Mouse (Mus musculus): ENCODE measurements around the gene Tns3. TPM values are rescaled to one million over a fixed set of nuclear protein-coding genes. Genes with fewer than 3 reads are reported as not detected.

The Tns3 gene
- polyA plus RNA-seq, 1 experiment = not detected

DNA sequence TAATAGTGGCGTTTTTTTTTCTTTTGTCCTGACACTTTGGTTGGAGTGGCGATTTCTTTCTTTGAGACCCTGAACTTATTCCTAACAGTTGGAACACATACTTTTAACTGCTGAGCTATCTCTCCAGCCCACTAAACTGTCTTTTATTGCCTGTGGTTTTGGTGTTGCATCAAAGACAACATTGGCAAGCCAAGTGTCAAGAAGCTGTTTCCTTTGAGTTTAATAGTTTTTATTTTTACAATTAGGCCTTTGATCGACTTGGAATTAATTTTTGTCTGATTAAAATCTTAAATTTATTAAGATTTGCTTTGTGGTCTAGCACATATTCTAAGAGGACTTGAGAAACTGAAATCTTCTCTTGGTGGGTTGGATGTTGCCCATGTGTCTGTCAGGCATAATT is 33.3 kb upstream of the Tns3 start:
- TF ChIP-seq POLR2A (IDR thresholded peaks at IDR 0.05; ENCODE audit: insufficient read depth, low read depth, low read length) (no peak), CTCF (IDR thresholded peaks at IDR 0.05; ENCODE audit: insufficient read depth, low read depth, low read length) (no peak)
- peaks cover 3% of the 10 kb centered on the region for H3K4me1 ChIP-seq (ENCODE audit: control insufficient read depth, insufficient read depth, low read length)
- no peak overlapping the region for H3K4me3 ChIP-seq (ENCODE audit: insufficient read depth, low read depth, low read length)
- H3K27ac ChIP-seq (ENCODE audit: insufficient read depth, low read depth, low read length) = no peak overlapping the region
- 93% methylated on average over 3 of the region's 3 CpGs for WGBS

GRCm38 (mm10) chr11:8694096-8694495 is 29.8 kb upstream of the Tns3 start:
- 98% methylated on average over 5 of the region's 5 CpGs for WGBS
- TF ChIP-seq POLR2A (IDR thresholded peaks at IDR 0.05; ENCODE audit: insufficient read depth, low read depth, low read length) = no peak
- no peak for TF ChIP-seq CTCF (IDR thresholded peaks at IDR 0.05; ENCODE audit: insufficient read depth, low read depth, low read length)
- no peak overlapping the region for H3K27ac ChIP-seq (ENCODE audit: insufficient read depth, low read depth, low read length)
- H3K4me3 ChIP-seq (ENCODE audit: insufficient read depth, low read depth, low read length) = no peak overlapping the region
- peaks cover 5% of the 10 kb centered on the region for H3K4me1 ChIP-seq (ENCODE audit: control insufficient read depth, insufficient read depth, low read length)

- no peak for TF ChIP-seq CTCF (IDR thresholded peaks at IDR 0.05; ENCODE audit: insufficient read depth, low read depth, low read length)
- TF ChIP-seq POLR2A (IDR thresholded peaks at IDR 0.05; ENCODE audit: insufficient read depth, low read depth, low read length) = no peak
- no peak overlapping the region for H3K4me3 ChIP-seq (ENCODE audit: insufficient read depth, low read depth, low read length)
- H3K27ac ChIP-seq (ENCODE audit: insufficient read depth, low read depth, low read length) = no peak overlapping the region
- 33% methylated on average over 16 of the region's 16 CpGs for WGBS
- H3K4me1 ChIP-seq (ENCODE audit: control insufficient read depth, insufficient read depth, low read length) = peaks cover 5% of the 10 kb centered on the region
Measured at GRCm38 (mm10) chr11:8692536-8693471, 28.5 kb upstream of the Tns3 start.

DNA sequence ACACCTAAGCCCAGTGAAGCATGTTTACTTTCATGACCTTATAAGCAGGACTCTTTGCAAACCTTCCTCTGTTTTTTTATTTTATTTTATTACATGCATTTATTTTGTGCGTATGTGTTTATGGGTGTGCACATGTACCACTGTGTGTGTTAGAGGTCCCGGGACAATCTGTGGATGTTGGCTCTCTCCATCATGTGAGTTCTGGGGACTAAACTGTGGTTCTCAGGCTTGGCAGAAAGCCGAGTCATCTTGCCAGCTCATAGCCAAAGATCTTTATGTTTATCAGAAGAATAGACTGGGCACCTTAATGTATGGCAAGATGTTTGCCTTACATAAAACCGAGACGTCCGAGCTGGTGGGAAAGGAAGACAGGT is 27.8 kb upstream of the Tns3 start:
- 79% methylated on average over 6 of the region's 6 CpGs for WGBS
- H3K27ac ChIP-seq (ENCODE audit: insufficient read depth, low read depth, low read length) = no peak overlapping the region
- TF ChIP-seq CTCF (IDR thresholded peaks at IDR 0.05; ENCODE audit: insufficient read depth, low read depth, low read length) (no peak), POLR2A (IDR thresholded peaks at IDR 0.05; ENCODE audit: insufficient read depth, low read depth, low read length) (no peak)
- no peak overlapping the region for H3K4me3 ChIP-seq (ENCODE audit: insufficient read depth, low read depth, low read length)
- H3K4me1 ChIP-seq (ENCODE audit: control insufficient read depth, insufficient read depth, low read length) = peaks cover 5% of the 10 kb centered on the region

DNA sequence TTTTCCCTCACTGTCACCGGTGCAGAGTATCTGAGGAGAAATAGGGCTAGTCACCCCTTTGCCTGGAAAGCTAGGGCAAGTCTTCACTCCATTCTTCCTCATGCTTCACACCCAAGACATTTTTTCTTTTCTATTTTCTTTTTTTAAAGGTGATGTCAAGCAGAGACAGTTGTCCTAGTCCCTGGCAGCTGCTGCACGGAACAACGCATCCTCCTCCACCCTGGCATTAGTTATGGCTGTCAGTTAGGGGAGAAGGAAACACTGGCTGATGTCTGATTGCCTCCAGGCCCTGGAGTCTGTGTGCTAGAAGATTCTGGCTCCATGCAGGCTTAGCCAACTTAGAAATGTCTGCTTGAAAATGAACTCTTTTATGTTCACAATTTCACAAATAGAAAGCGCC is 27.3 kb upstream of the Tns3 start:
- TF ChIP-seq CTCF (IDR thresholded peaks at IDR 0.05; ENCODE audit: insufficient read depth, low read depth, low read length) (no peak), POLR2A (IDR thresholded peaks at IDR 0.05; ENCODE audit: insufficient read depth, low read depth, low read length) (no peak)
- Histone ChIP-seq H3K27ac (ENCODE audit: insufficient read depth, low read depth, low read length) (no peak overlapping the region), H3K4me1 (ENCODE audit: control insufficient read depth, insufficient read depth, low read length) (peaks cover 5% of the 10 kb centered on the region), H3K4me3 (ENCODE audit: insufficient read depth, low read depth, low read length) (no peak overlapping the region)
- 88% methylated on average over 4 of the region's 4 CpGs for WGBS

- TF ChIP-seq POLR2A (IDR thresholded peaks at IDR 0.05; ENCODE audit: insufficient read depth, low read depth, low read length) = no peak
- TF ChIP-seq CTCF (IDR thresholded peaks at IDR 0.05; ENCODE audit: insufficient read depth, low read depth, low read length) = no peak
- no peak overlapping the region for H3K27ac ChIP-seq (ENCODE audit: insufficient read depth, low read depth, low read length)
- 84% methylated on average over 4 of the region's 4 CpGs for WGBS
- H3K4me1 ChIP-seq (ENCODE audit: control insufficient read depth, insufficient read depth, low read length) = peaks cover 5% of the 10 kb centered on the region
- no peak overlapping the region for H3K4me3 ChIP-seq (ENCODE audit: insufficient read depth, low read depth, low read length)
Measured at GRCm38 (mm10) chr11:8690633-8691032, 26.3 kb upstream of the Tns3 start.

GRCm38 (mm10) chr11:8689515-8689914 is 25.2 kb upstream of the Tns3 start:
- H3K27ac ChIP-seq (ENCODE audit: insufficient read depth, low read depth, low read length) = no peak overlapping the region
- WGBS = 67% methylated on average over 7 of the region's 7 CpGs
- peaks cover 5% of the 10 kb centered on the region for H3K4me1 ChIP-seq (ENCODE audit: control insufficient read depth, insufficient read depth, low read length)
- TF ChIP-seq POLR2A (IDR thresholded peaks at IDR 0.05; ENCODE audit: insufficient read depth, low read depth, low read length) = no peak
- no peak overlapping the region for H3K4me3 ChIP-seq (ENCODE audit: insufficient read depth, low read depth, low read length)

DNA sequence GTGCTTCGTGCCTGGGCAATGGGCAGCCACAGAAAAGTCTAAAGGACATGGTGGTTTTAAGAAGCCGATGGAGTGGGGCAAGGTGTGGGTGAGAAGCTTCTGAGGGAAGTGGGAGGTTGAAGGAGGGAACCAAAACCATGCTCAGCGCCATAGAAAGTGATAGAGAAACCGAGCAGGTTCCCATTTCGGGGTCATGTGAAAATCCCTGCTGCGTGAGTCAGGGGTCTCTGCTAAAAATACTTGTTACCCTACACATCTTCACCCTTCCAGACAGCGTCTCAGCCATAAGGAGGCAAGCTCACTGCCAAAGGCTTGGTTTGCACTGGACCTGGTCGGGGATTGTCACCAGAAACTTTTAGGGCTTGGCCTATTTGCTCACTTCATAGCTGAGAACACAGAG is 24.6 kb upstream of the Tns3 start:
- Histone ChIP-seq H3K4me1 (ENCODE audit: control insufficient read depth, insufficient read depth, low read length) (peaks cover 5% of the 10 kb centered on the region), H3K4me3 (ENCODE audit: insufficient read depth, low read depth, low read length) (no peak overlapping the region), H3K27ac (ENCODE audit: insufficient read depth, low read depth, low read length) (no peak overlapping the region)
- TF ChIP-seq POLR2A (IDR thresholded peaks at IDR 0.05; ENCODE audit: insufficient read depth, low read depth, low read length) = no peak
- no peak for TF ChIP-seq CTCF (IDR thresholded peaks at IDR 0.05; ENCODE audit: insufficient read depth, low read depth, low read length)
- WGBS = 96% methylated on average over 8 of the region's 8 CpGs

GRCm38 (mm10) chr11:8686501-8686900 is 22.2 kb upstream of the Tns3 start:
- WGBS = 85% methylated on average over 3 of the region's 3 CpGs
- no peak overlapping the region for H3K4me3 ChIP-seq (ENCODE audit: insufficient read depth, low read depth, low read length)
- H3K4me1 ChIP-seq (ENCODE audit: control insufficient read depth, insufficient read depth, low read length) = no peaks in the 10 kb centered on the region
- no peak for TF ChIP-seq POLR2A (IDR thresholded peaks at IDR 0.05; ENCODE audit: insufficient read depth, low read depth, low read length)
- TF ChIP-seq CTCF (IDR thresholded peaks at IDR 0.05; ENCODE audit: insufficient read depth, low read depth, low read length) = no peak
- H3K27ac ChIP-seq (ENCODE audit: insufficient read depth, low read depth, low read length) = no peak overlapping the region
